Mouse (Mus musculus): Measurements from ENCODE around the gene Plekhm1. TPM values are rescaled to one million over a fixed set of nuclear protein-coding genes. Genes with fewer than 3 reads are reported as not detected.
A peak's percentile ranks its signal among the peaks of the same experiment; 100 is the strongest.

Gene Plekhm1
- polyA plus RNA-seq, 1 experiment from 2014 or later: 7.6 TPM

- H3K4me3 ChIP-seq: peak overlapping the region; percentile 55
- ATAC-seq (ENCODE audit: insufficient number of reproducible peaks, insufficient read depth, low FRiP score, low TSS enrichment, low read depth): no peak
- H3K36me3 ChIP-seq: peaks cover 6% of the 10 kb centered on the region
- H3K27ac ChIP-seq: peak overlapping the region; percentile 48; the same call in 1 of the 2 replicates
- peak overlapping the region; percentile 69 for H3K9ac ChIP-seq
- peaks cover 60% of the 10 kb centered on the region for H3K4me1 ChIP-seq
- H3K9me3 ChIP-seq: no peaks in the 10 kb centered on the region
- peak overlapping the region; percentile 78 for H3K4me2 ChIP-seq
- 2% methylated on average over 48 of the region's 48 CpGs for WGBS
- H3K27me3 ChIP-seq: peaks cover 95% of the 10 kb centered on the region
Observed at GRCm38 (mm10) chr11:103360661-103361081, 51.8 kb downstream of the Plekhm1 start.

GRCm38 (mm10) chr11:103359841-103360641, 52.4 kb downstream of the Plekhm1 start:
- peak; percentile 28; the same call in 1 of the 2 replicates for ATAC-seq (ENCODE audit: insufficient number of reproducible peaks, insufficient read depth, low FRiP score, low TSS enrichment, low read depth)

GRCm38 (mm10) chr11:103359122-103359521, 53.4 kb downstream of the Plekhm1 start:
- peaks cover 70% of the 10 kb centered on the region for H3K4me1 ChIP-seq
- no peak for ATAC-seq (ENCODE audit: insufficient number of reproducible peaks, insufficient read depth, low FRiP score, low TSS enrichment, low read depth)
- no peaks in the 10 kb centered on the region for H3K36me3 ChIP-seq
- no peaks in the 10 kb centered on the region for H3K9me3 ChIP-seq
- H3K4me2 ChIP-seq: peak overlapping the region; percentile 78
- peak overlapping the region; percentile 55 for H3K4me3 ChIP-seq
- WGBS: 2% methylated on average over 22 of the region's 22 CpGs
- H3K9ac ChIP-seq: peak overlapping the region; percentile 44
- no peak overlapping the region for H3K27ac ChIP-seq
- peaks cover 81% of the 10 kb centered on the region for H3K27me3 ChIP-seq

More at GRCm38 (mm10) chr11:103359841-103360641, 52.4 kb downstream of the Plekhm1 start:
- 1% methylated on average over 60 of the region's 60 CpGs for WGBS
- H3K36me3 ChIP-seq: no peaks in the 10 kb centered on the region; the same call in 1 of the 2 replicates
- peaks cover 65% of the 10 kb centered on the region for H3K4me1 ChIP-seq
- peak overlapping the region; percentile 55 for H3K4me3 ChIP-seq
- peak overlapping the region; percentile 78 for H3K4me2 ChIP-seq
- H3K9me3 ChIP-seq: no peaks in the 10 kb centered on the region
- H3K9ac ChIP-seq: peak overlapping the region; percentile 69
- peak overlapping the region; percentile 48; the same call in 1 of the 2 replicates for H3K27ac ChIP-seq
- peaks cover 90% of the 10 kb centered on the region for H3K27me3 ChIP-seq

- Histone ChIP-seq H3K4me3 (no peak overlapping the region), H3K27ac (no peak overlapping the region), H3K4me1 (peaks cover 65% of the 10 kb centered on the region), H3K27me3 (peaks cover 73% of the 10 kb centered on the region), H3K4me2 (peak overlapping the region; percentile 78), H3K9ac (no peak overlapping the region; the same call in 1 of the 2 replicates), H3K9me3 (no peaks in the 10 kb centered on the region), H3K36me3 (no peaks in the 10 kb centered on the region)
- no peak for ATAC-seq (ENCODE audit: insufficient number of reproducible peaks, insufficient read depth, low FRiP score, low TSS enrichment, low read depth)
- 48% methylated on average over 4 of the region's 4 CpGs for WGBS
Observed at GRCm38 (mm10) chr11:103358316-103358715, 54.2 kb downstream of the Plekhm1 start.

- WGBS: 92% methylated on average over 10 of the region's 10 CpGs
- H3K4me3 ChIP-seq: no peak overlapping the region
- peaks cover 67% of the 10 kb centered on the region for H3K27me3 ChIP-seq
- ATAC-seq (ENCODE audit: insufficient number of reproducible peaks, insufficient read depth, low FRiP score, low TSS enrichment, low read depth): no peak
- H3K9me3 ChIP-seq: 0 out of 2 replicates have a peak, but pooled peaks cover 3% of the 10 kb centered on the region
- H3K36me3 ChIP-seq: no peaks in the 10 kb centered on the region
- peaks cover 59% of the 10 kb centered on the region for H3K4me1 ChIP-seq
- no peak overlapping the region for H3K27ac ChIP-seq
- H3K4me2 ChIP-seq: no peak overlapping the region
- no peak overlapping the region for H3K9ac ChIP-seq
Observed at GRCm38 (mm10) chr11:103357710-103358109, 54.8 kb downstream of the Plekhm1 start.

GRCm38 (mm10) chr11:103356938-103357670, 55.4 kb downstream of the Plekhm1 start:
- Histone ChIP-seq H3K4me1 (peaks cover 53% of the 10 kb centered on the region), H3K9me3 (0 out of 2 replicates have a peak, but pooled peaks cover 3% of the 10 kb centered on the region), H3K9ac (0 out of 2 replicates have a peak overlapping the region, but pooled peaks have one; percentile 1), H3K36me3 (no peaks in the 10 kb centered on the region), H3K27ac (no peak overlapping the region), H3K4me3 (no peak overlapping the region), H3K4me2 (no peak overlapping the region), H3K27me3 (peaks cover 61% of the 10 kb centered on the region)
- ATAC-seq (ENCODE audit: insufficient number of reproducible peaks, insufficient read depth, low FRiP score, low TSS enrichment, low read depth): no peak
- 70% methylated on average over 16 of the region's 16 CpGs for WGBS

- Histone ChIP-seq H3K4me2 (peak overlapping the region; percentile 2; the same call in 1 of the 2 replicates), H3K36me3 (no peaks in the 10 kb centered on the region), H3K27ac (no peak overlapping the region; the same call in 1 of the 2 replicates), H3K4me1 (peaks cover 43% of the 10 kb centered on the region), H3K4me3 (no peak overlapping the region), H3K9me3 (0 out of 2 replicates have a peak, but pooled peaks cover 3% of the 10 kb centered on the region), H3K9ac (0 out of 2 replicates have a peak overlapping the region, but pooled peaks have one; percentile 27), H3K27me3 (peaks cover 50% of the 10 kb centered on the region)
- WGBS: 26% methylated on average over 11 of the region's 11 CpGs
- no peak for ATAC-seq (ENCODE audit: insufficient number of reproducible peaks, insufficient read depth, low FRiP score, low TSS enrichment, low read depth)
Observed at GRCm38 (mm10) chr11:103356032-103356571, 56.4 kb downstream of the Plekhm1 start.

GRCm38 (mm10) chr11:103355251-103355650, 57.2 kb downstream of the Plekhm1 start:
- no peaks in the 10 kb centered on the region for H3K36me3 ChIP-seq
- 15% methylated on average over 11 of the region's 11 CpGs for WGBS
- peaks cover 40% of the 10 kb centered on the region for H3K4me1 ChIP-seq
- H3K27ac ChIP-seq: no peak overlapping the region; the same call in 1 of the 2 replicates
- peaks cover 42% of the 10 kb centered on the region for H3K27me3 ChIP-seq
- no peak overlapping the region for H3K4me2 ChIP-seq
- 0 out of 2 replicates have a peak, but pooled peaks cover 3% of the 10 kb centered on the region for H3K9me3 ChIP-seq
- ATAC-seq (ENCODE audit: insufficient number of reproducible peaks, insufficient read depth, low FRiP score, low TSS enrichment, low read depth): no peak
- no peak overlapping the region for H3K9ac ChIP-seq
- H3K4me3 ChIP-seq: no peak overlapping the region

- 0 out of 2 replicates have a peak, but pooled peaks cover 3% of the 10 kb centered on the region for H3K9me3 ChIP-seq
- no peaks in the 10 kb centered on the region for H3K36me3 ChIP-seq
- peaks cover 30% of the 10 kb centered on the region for H3K27me3 ChIP-seq
- no peak overlapping the region for H3K4me3 ChIP-seq
- no peak overlapping the region for H3K27ac ChIP-seq
- 65% methylated on average over 3 of the region's 3 CpGs for WGBS
- peaks cover 31% of the 10 kb centered on the region for H3K4me1 ChIP-seq
- H3K4me2 ChIP-seq: no peak overlapping the region
- no peak overlapping the region for H3K9ac ChIP-seq
- ATAC-seq (ENCODE audit: insufficient number of reproducible peaks, insufficient read depth, low FRiP score, low TSS enrichment, low read depth): no peak
Observed at GRCm38 (mm10) chr11:103354033-103354432, 58.5 kb downstream of the Plekhm1 start.

- Histone ChIP-seq H3K4me3 (no peak overlapping the region), H3K4me2 (no peak overlapping the region), H3K9me3 (0 out of 2 replicates have a peak, but pooled peaks cover 3% of the 10 kb centered on the region), H3K27ac (no peak overlapping the region), H3K36me3 (no peaks in the 10 kb centered on the region), H3K4me1 (peaks cover 22% of the 10 kb centered on the region), H3K9ac (no peak overlapping the region), H3K27me3 (peaks cover 17% of the 10 kb centered on the region)
- 83% methylated on average over 5 of the region's 5 CpGs for WGBS
- no peak for ATAC-seq (ENCODE audit: insufficient number of reproducible peaks, insufficient read depth, low FRiP score, low TSS enrichment, low read depth)
Observed at GRCm38 (mm10) chr11:103352239-103352814, 60.2 kb downstream of the Plekhm1 start.
